Mouse (Mus musculus): ENCODE results near the gene Gm42906. TPM values are rescaled to one million over a fixed set of nuclear protein-coding genes. Genes with fewer than 3 reads are reported as not detected.

The Gm42906 gene
- polyA plus RNA-seq (2017; shearing (Covaris generic)), result not detected

GRCm38 (mm10) chr5:151428113-151428756, at the start of gene Gm42906:
Gene Gm42906 (minus strand): TSS chr5:151428163.

GRCm38 (mm10) chr5:151233400-151234031, 194.4 kb downstream of the Gm42906 start, which contains the start of gene Stard13:
Gene Stard13 (minus strand): TSS chr5:151233836.

Other genes with a start within 250 kb of the Gm42906 start
- gene Stard13, start 194.3 kb downstream of the Gm42906 start, polyA plus RNA-seq (2017; shearing (Covaris generic)), result not detected
- 0.04 TPM for gene Vmn2r18, start 177.9 kb upstream of the Gm42906 start, polyA plus RNA-seq (2017; shearing (Covaris generic))
- gene Rfc3, start 223.1 kb upstream of the Gm42906 start, polyA plus RNA-seq (2017; shearing (Covaris generic)), result 31.0 TPM